Mouse (Mus musculus) ES-Bruce4 (cell line): ENCODE measurements at regions not wholly inside any gene's neighbourhood (a gene's known extent, or its start where the extent isn't known, plus 50 kb on each side); places are given as distances from the start of the nearest gene placed in this dataset.
A peak's percentile ranks its signal among the peaks of the same experiment; 100 is the strongest.

Source experiments
- H3K27ac ChIP-seq: 2 replicates; pipeline ENCODE4 v1.5.1; 2012; ENCODE audit warnings: low read length, inconsistent platforms; ENCODE audit not compliant: insufficient read depth
- H3K27me3 ChIP-seq: 2 replicates; pipeline ENCODE4 v1.6.1; 2012; ENCODE audit warnings: mild to moderate bottlenecking, low read length, inconsistent platforms; ENCODE audit not compliant: control insufficient read depth, poor library complexity, insufficient read depth, severe bottlenecking
- H3K36me3 ChIP-seq: 2 replicates; pipeline ENCODE4 v1.6.1; 2012; ENCODE audit warnings: inconsistent platforms, mild to moderate bottlenecking, low read length, moderate library complexity; ENCODE audit not compliant: control insufficient read depth, poor library complexity, insufficient read depth, severe bottlenecking
- H3K4me1 ChIP-seq: one replicate; pipeline ENCODE4 v1.8.1; 2011; ENCODE audit warnings: low read length; ENCODE audit not compliant: control insufficient read depth, insufficient read depth
- H3K4me3 ChIP-seq: 2 replicates; pipeline ENCODE4 v1.5.1; 2011; ENCODE audit warnings: low read depth, mild to moderate bottlenecking, low read length
- H3K9ac ChIP-seq: 2 replicates; pipeline ENCODE4 v1.6.1; 2012; ENCODE audit warnings: low read depth, mild to moderate bottlenecking, inconsistent platforms; ENCODE audit not compliant: poor library complexity, severe bottlenecking
- H3K9me3 ChIP-seq: replicated peaks from 2 replicates; pipeline ENCODE4 v1.6.1; 2012; ENCODE audit warnings: mild to moderate bottlenecking, low read length, inconsistent platforms; ENCODE audit not compliant: control insufficient read depth, poor library complexity, insufficient read depth, severe bottlenecking
- CTCF ChIP-seq: IDR thresholded peaks from one replicate; pipeline ENCODE4 v1.8.1; 2011; ENCODE audit warnings: low read depth, low read length
- EP300 ChIP-seq: IDR thresholded peaks from 2 replicates; pipeline ENCODE4 v1.6.1; 2011; ENCODE audit warnings: low read depth, low read length; ENCODE audit not compliant: insufficient read depth
- POLR2A ChIP-seq: IDR thresholded peaks from one replicate; pipeline ENCODE4 v1.8.1; 2011; ENCODE audit warnings: low read length; ENCODE audit not compliant: insufficient read depth

GRCm38 (mm10) chr16:95776010-95776409, 74.1 kb downstream of the Ets2 start:
- Histone ChIP-seq H3K4me1 (peaks cover 9% of the 10 kb centered on the region), H3K27ac (no peak overlapping the region), H3K36me3 (no peaks in the 10 kb centered on the region), H3K9ac (no peak overlapping the region), H3K4me3 (no peak overlapping the region), H3K9me3 (no peaks in the 10 kb centered on the region), H3K27me3 (no peaks in the 10 kb centered on the region)
- TF ChIP-seq EP300 (no peak), POLR2A (no peak), CTCF (no peak)

DNA sequence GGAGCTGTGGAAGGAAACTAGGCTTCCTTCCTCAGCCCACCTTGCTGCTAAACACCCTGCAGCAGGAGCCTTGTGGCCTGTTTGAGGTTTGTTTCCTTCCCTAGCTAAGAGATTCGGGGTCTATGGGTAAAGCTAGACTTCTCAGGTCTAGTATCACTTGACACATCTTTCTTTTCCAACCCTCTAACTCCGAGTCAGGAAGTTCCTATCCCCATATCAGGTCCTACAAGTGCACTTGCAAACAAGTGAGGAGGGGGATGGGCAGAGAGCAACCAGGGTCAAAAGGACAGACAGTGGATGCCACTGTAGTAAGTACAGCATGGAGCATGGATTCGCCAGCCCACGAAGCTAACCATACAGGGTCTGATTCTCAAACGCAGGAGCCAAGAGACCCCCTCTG, 73.5 kb downstream of the Ets2 start:
- no peaks in the 10 kb centered on the region for H3K9me3 ChIP-seq
- H3K27ac ChIP-seq = no peak overlapping the region
- H3K4me1 ChIP-seq = peaks cover 9% of the 10 kb centered on the region
- H3K36me3 ChIP-seq = no peaks in the 10 kb centered on the region
- H3K9ac ChIP-seq = no peak overlapping the region
- no peaks in the 10 kb centered on the region for H3K27me3 ChIP-seq
- TF ChIP-seq EP300 (0 out of 2 replicates have a peak, but pooled peaks have one; percentile 26), POLR2A (no peak)
- H3K4me3 ChIP-seq = no peak overlapping the region

GRCm38 (mm10) chr16:95773151-95773550, 71.3 kb downstream of the Ets2 start:
- Histone ChIP-seq H3K4me1 (peaks cover 9% of the 10 kb centered on the region), H3K36me3 (no peaks in the 10 kb centered on the region), H3K27ac (no peak overlapping the region)

More at GRCm38 (mm10) chr16:95773151-95773550, 71.3 kb downstream of the Ets2 start:
- TF ChIP-seq POLR2A (no peak), CTCF (no peak), EP300 (no peak)
- no peak overlapping the region for H3K9ac ChIP-seq
- no peaks in the 10 kb centered on the region for H3K9me3 ChIP-seq
- H3K27me3 ChIP-seq = no peaks in the 10 kb centered on the region
- H3K4me3 ChIP-seq = no peak overlapping the region
